Mouse (Mus musculus): ENCODE results near the gene Tfrc. TPM values are rescaled to one million over a fixed set of nuclear protein-coding genes. Genes with fewer than 3 reads are reported as not detected.
A peak's percentile ranks its signal among the peaks of the same experiment; 100 is the strongest.

Tfrc gene
- polyA plus RNA-seq, 1 experiment, result 25.1 TPM

DNA sequence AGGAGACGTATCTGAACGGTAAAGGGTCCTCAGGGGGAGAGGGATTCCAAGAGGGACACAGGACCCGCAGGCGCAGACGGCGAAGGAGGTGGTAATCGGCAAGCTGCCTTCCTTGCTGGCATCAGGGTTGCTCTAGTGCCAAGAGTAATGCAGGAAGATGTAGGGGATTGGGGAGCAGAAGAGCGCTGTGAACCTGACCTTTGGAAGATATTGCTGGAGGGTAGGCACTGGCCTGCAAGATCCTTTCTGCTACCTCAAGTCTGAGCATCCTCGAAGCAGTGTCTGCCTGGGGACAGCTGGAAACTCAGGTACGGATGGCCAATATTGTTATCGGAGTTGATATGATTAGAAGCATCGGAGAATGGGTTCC is 36.1 kb downstream of the Tfrc start:
- TF ChIP-seq CTCF (IDR thresholded peaks at IDR 0.05; ENCODE audit: control insufficient read depth, insufficient read depth, insufficient read length), result no peak
- TF ChIP-seq MYOG (IDR thresholded peaks at IDR 0.05; ENCODE audit: control insufficient read depth, extremely low read depth, insufficient read length), result no peak
- no peak for TF ChIP-seq MAX (IDR thresholded peaks at IDR 0.05)
- TF ChIP-seq USF1 (IDR thresholded peaks at IDR 0.05; ENCODE audit: low read depth), result no peak
- TF ChIP-seq CEBPB (IDR thresholded peaks at IDR 0.05; ENCODE audit: low read depth), result no peak
- no peak for TF ChIP-seq FOSL1 (IDR thresholded peaks at IDR 0.05; ENCODE audit: insufficient read depth, low read length, poor library complexity, severe bottlenecking)
- TF ChIP-seq MYOD1 (IDR thresholded peaks at IDR 0.05; ENCODE audit: control insufficient read depth, insufficient read length, low read depth), result no peak

GRCm38 (mm10) chr16:32645361-32645914 is 36.7 kb downstream of the Tfrc start:
- H3ac ChIP-seq (ENCODE audit: control insufficient read depth, insufficient read length, low read depth), result peak overlapping the region; percentile 90
- no peak for TF ChIP-seq MYOG (IDR thresholded peaks at IDR 0.05; ENCODE audit: control insufficient read depth, extremely low read depth, insufficient read length)
- TF ChIP-seq CEBPB (IDR thresholded peaks at IDR 0.05; ENCODE audit: low read depth), result peak; percentile 88
- TF ChIP-seq MYOD1 (IDR thresholded peaks at IDR 0.05; ENCODE audit: control insufficient read depth, insufficient read length, low read depth), result peak; percentile 1
- peak; percentile 34 for TF ChIP-seq CTCF (IDR thresholded peaks at IDR 0.05; ENCODE audit: control insufficient read depth, insufficient read depth, insufficient read length)
- no peak for TF ChIP-seq FOSL1 (IDR thresholded peaks at IDR 0.05; ENCODE audit: insufficient read depth, low read length, poor library complexity, severe bottlenecking)
- TF ChIP-seq MAX (IDR thresholded peaks at IDR 0.05), result peak; percentile 68
- peak; percentile 91 for TF ChIP-seq USF1 (IDR thresholded peaks at IDR 0.05; ENCODE audit: low read depth)

More for the DNA sequence above, 36.1 kb downstream of the Tfrc start:
- Histone ChIP-seq H3ac (ENCODE audit: control insufficient read depth, insufficient read length, low read depth) (peak overlapping the region; percentile 90), H3K4me3 (ENCODE audit: insufficient read depth, poor library complexity, severe bottlenecking) (peak overlapping the region; percentile 63), H3K79me2 (ENCODE audit: control insufficient read depth, insufficient read depth) (peaks cover 58% of the 10 kb centered on the region), H3K27me3 (ENCODE audit: control insufficient read depth, insufficient read depth, insufficient read length) (no peaks in the 10 kb centered on the region), H3K79me3 (ENCODE audit: low read depth) (peaks cover 45% of the 10 kb centered on the region), H3K36me3 (ENCODE audit: control insufficient read depth, insufficient read depth) (peaks cover 5% of the 10 kb centered on the region)

GRCm38 (mm10) chr16:32646014-32646413 is 37.3 kb downstream of the Tfrc start:
- peaks cover 12% of the 10 kb centered on the region for H3K36me3 ChIP-seq (ENCODE audit: control insufficient read depth, insufficient read depth)
- no peak for TF ChIP-seq MAX (IDR thresholded peaks at IDR 0.05)
- TF ChIP-seq MYOD1 (IDR thresholded peaks at IDR 0.05; ENCODE audit: control insufficient read depth, insufficient read length, low read depth), result no peak
- no peak for TF ChIP-seq MYOG (IDR thresholded peaks at IDR 0.05; ENCODE audit: control insufficient read depth, extremely low read depth, insufficient read length)
- TF ChIP-seq USF1 (IDR thresholded peaks at IDR 0.05; ENCODE audit: low read depth), result no peak
- no peak for TF ChIP-seq CEBPB (IDR thresholded peaks at IDR 0.05; ENCODE audit: low read depth)
- TF ChIP-seq CTCF (IDR thresholded peaks at IDR 0.05; ENCODE audit: control insufficient read depth, insufficient read depth, insufficient read length), result no peak
- no peak for TF ChIP-seq FOSL1 (IDR thresholded peaks at IDR 0.05; ENCODE audit: insufficient read depth, low read length, poor library complexity, severe bottlenecking)
- peak overlapping the region; percentile 63 for H3K4me3 ChIP-seq (ENCODE audit: insufficient read depth, poor library complexity, severe bottlenecking)
- H3ac ChIP-seq (ENCODE audit: control insufficient read depth, insufficient read length, low read depth), result peak overlapping the region; percentile 10
- H3K27me3 ChIP-seq (ENCODE audit: control insufficient read depth, insufficient read depth, insufficient read length), result no peaks in the 10 kb centered on the region
- peaks cover 57% of the 10 kb centered on the region for H3K79me3 ChIP-seq (ENCODE audit: low read depth)
- H3K79me2 ChIP-seq (ENCODE audit: control insufficient read depth, insufficient read depth), result peaks cover 70% of the 10 kb centered on the region

More at GRCm38 (mm10) chr16:32645361-32645914, 36.7 kb downstream of the Tfrc start:
- H3K27me3 ChIP-seq (ENCODE audit: control insufficient read depth, insufficient read depth, insufficient read length), result no peaks in the 10 kb centered on the region
- peaks cover 7% of the 10 kb centered on the region for H3K36me3 ChIP-seq (ENCODE audit: control insufficient read depth, insufficient read depth)
- H3K79me3 ChIP-seq (ENCODE audit: low read depth), result peaks cover 51% of the 10 kb centered on the region
- peak overlapping the region; percentile 63 for H3K4me3 ChIP-seq (ENCODE audit: insufficient read depth, poor library complexity, severe bottlenecking)
- peaks cover 64% of the 10 kb centered on the region for H3K79me2 ChIP-seq (ENCODE audit: control insufficient read depth, insufficient read depth)

DNA sequence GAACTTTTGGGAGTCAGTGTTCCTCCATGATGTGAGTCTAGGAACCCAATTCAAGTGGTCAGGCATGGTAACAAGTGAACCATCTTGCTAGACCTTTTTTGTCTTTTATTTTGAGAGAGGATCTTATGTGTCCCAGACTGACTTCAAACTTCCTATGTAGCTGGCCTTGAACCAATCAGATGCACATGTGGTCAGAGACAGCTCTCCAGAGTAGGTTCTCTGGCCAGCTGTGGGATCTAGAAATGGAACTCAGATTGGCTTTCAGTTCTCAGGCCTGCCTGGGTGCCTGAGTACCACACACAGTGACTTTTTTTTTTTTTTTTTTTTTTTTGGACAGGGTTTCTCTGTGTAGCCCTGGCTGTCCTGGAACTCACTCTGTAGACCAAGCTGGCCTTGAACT is 39.0 kb downstream of the Tfrc start:
- TF ChIP-seq FOSL1 (IDR thresholded peaks at IDR 0.05; ENCODE audit: insufficient read depth, low read length, poor library complexity, severe bottlenecking) (no peak), USF1 (IDR thresholded peaks at IDR 0.05; ENCODE audit: low read depth) (no peak), CTCF (IDR thresholded peaks at IDR 0.05; ENCODE audit: control insufficient read depth, insufficient read depth, insufficient read length) (no peak), MAX (IDR thresholded peaks at IDR 0.05) (no peak), MYOG (IDR thresholded peaks at IDR 0.05; ENCODE audit: control insufficient read depth, extremely low read depth, insufficient read length) (no peak), MYOD1 (IDR thresholded peaks at IDR 0.05; ENCODE audit: control insufficient read depth, insufficient read length, low read depth) (no peak)
- H3K36me3 ChIP-seq (ENCODE audit: control insufficient read depth, insufficient read depth), result peaks cover 21% of the 10 kb centered on the region
- H3ac ChIP-seq (ENCODE audit: control insufficient read depth, insufficient read length, low read depth), result no peak overlapping the region
- H3K79me2 ChIP-seq (ENCODE audit: control insufficient read depth, insufficient read depth), result peaks cover 87% of the 10 kb centered on the region
- peaks cover 74% of the 10 kb centered on the region for H3K79me3 ChIP-seq (ENCODE audit: low read depth)
- H3K27me3 ChIP-seq (ENCODE audit: control insufficient read depth, insufficient read depth, insufficient read length), result no peaks in the 10 kb centered on the region
- H3K4me3 ChIP-seq (ENCODE audit: insufficient read depth, poor library complexity, severe bottlenecking), result no peak overlapping the region

GRCm38 (mm10) chr16:32650461-32650860 is 41.7 kb downstream of the Tfrc start:
- TF ChIP-seq MYOG (IDR thresholded peaks at IDR 0.05; ENCODE audit: control insufficient read depth, extremely low read depth, insufficient read length) (no peak), CTCF (IDR thresholded peaks at IDR 0.05; ENCODE audit: control insufficient read depth, insufficient read depth, insufficient read length) (no peak), MAX (IDR thresholded peaks at IDR 0.05) (no peak), MYOD1 (IDR thresholded peaks at IDR 0.05; ENCODE audit: control insufficient read depth, insufficient read length, low read depth) (no peak), USF1 (IDR thresholded peaks at IDR 0.05; ENCODE audit: low read depth) (no peak), FOSL1 (IDR thresholded peaks at IDR 0.05; ENCODE audit: insufficient read depth, low read length, poor library complexity, severe bottlenecking) (no peak), CEBPB (IDR thresholded peaks at IDR 0.05; ENCODE audit: low read depth) (no peak)
- Histone ChIP-seq H3K36me3 (ENCODE audit: control insufficient read depth, insufficient read depth) (peaks cover 29% of the 10 kb centered on the region), H3K79me2 (ENCODE audit: control insufficient read depth, insufficient read depth) (peaks cover 100% of the 10 kb centered on the region), H3ac (ENCODE audit: control insufficient read depth, insufficient read length, low read depth) (no peak overlapping the region), H3K79me3 (ENCODE audit: low read depth) (peaks cover 94% of the 10 kb centered on the region), H3K4me3 (ENCODE audit: insufficient read depth, poor library complexity, severe bottlenecking) (no peak overlapping the region), H3K27me3 (ENCODE audit: control insufficient read depth, insufficient read depth, insufficient read length) (no peaks in the 10 kb centered on the region)

All from C2C12 (cell line).